Mouse (Mus musculus) mesoderm, embryonic 11.5 days (tissue): ENCODE data around the gene Rgs9bp.
"Not testable (repeated sequence)": the region's sequence is repeated elsewhere in the genome, so short reads cannot be mapped to it uniquely, and the experiment has no call there.

ENCODE experiments used
- DNase-seq: peaks from one replicate; pipeline ENCODE4 v3.0.0-alpha.2; 2012; ENCODE audit warnings: low read depth, low spot score

The Rgs9bp gene

GRCm38 (mm10) chr7:35583476-35584025, 1.8 kb downstream of the Rgs9bp start:
- no peak for DNase-seq

GRCm38 (mm10) chr7:35582719-35583118, 2.7 kb downstream of the Rgs9bp start:
- DNase-seq: no peak

GRCm38 (mm10) chr7:35579849-35580248, 5.5 kb downstream of the Rgs9bp start:
- peak; percentile 60 for DNase-seq

- not testable (repeated sequence) for DNase-seq
Measured at GRCm38 (mm10) chr7:35570883-35571282, 14.5 kb downstream of the Rgs9bp start.

- not testable (repeated sequence) for DNase-seq
Measured at GRCm38 (mm10) chr7:35569724-35570123, 15.7 kb downstream of the Rgs9bp start.

GRCm38 (mm10) chr7:35565965-35566364, 19.4 kb downstream of the Rgs9bp start:
- DNase-seq: not testable (repeated sequence)

GRCm38 (mm10) chr7:35564872-35565271, 20.5 kb downstream of the Rgs9bp start:
- not testable (repeated sequence) for DNase-seq

- DNase-seq: no peak
Measured at GRCm38 (mm10) chr7:35564067-35564865, 21.1 kb downstream of the Rgs9bp start.

GRCm38 (mm10) chr7:35563071-35563470, 22.3 kb downstream of the Rgs9bp start:
- DNase-seq: no peak

- no peak for DNase-seq
Measured at GRCm38 (mm10) chr7:35559838-35560237, 25.5 kb downstream of the Rgs9bp start.

- no peak for DNase-seq
Measured at GRCm38 (mm10) chr7:35558681-35559080, 26.7 kb downstream of the Rgs9bp start.

- DNase-seq: no peak
Measured at GRCm38 (mm10) chr7:35557577-35557976, 27.8 kb downstream of the Rgs9bp start.

GRCm38 (mm10) chr7:35556905-35557304, 28.5 kb downstream of the Rgs9bp start:
- DNase-seq: no peak

GRCm38 (mm10) chr7:35556205-35556603, 29.2 kb downstream of the Rgs9bp start, which contains the start of gene Nudt19:
Gene Nudt19 (minus strand): TSS chr7:35556304.
- DNase-seq: no peak

GRCm38 (mm10) chr7:35555224-35556204, 29.9 kb downstream of the Rgs9bp start:
- DNase-seq: peak; percentile 97

GRCm38 (mm10) chr7:35554605-35555175, 30.7 kb downstream of the Rgs9bp start:
- DNase-seq: peak; percentile 35

- no peak for DNase-seq
Measured at GRCm38 (mm10) chr7:35553751-35554604, 31.4 kb downstream of the Rgs9bp start.

- peak; percentile 75 for DNase-seq
Measured at GRCm38 (mm10) chr7:35545881-35546280, 39.5 kb downstream of the Rgs9bp start.

- DNase-seq: no peak
Measured at GRCm38 (mm10) chr7:35537562-35537961, 47.8 kb downstream of the Rgs9bp start, which contains the start of gene Tdrd12. Gene Tdrd12 (minus strand): TSS chr7:35537745.

GRCm38 (mm10) chr7:35535750-35536512, 49.5 kb downstream of the Rgs9bp start:
- DNase-seq: no peak
